Mouse (Mus musculus) myocyte (in vitro differentiated cells): Measurements from ENCODE around the gene Cct4.

ENCODE experiments used
- MAX ChIP-seq: IDR thresholded peaks from one replicate; pipeline ENCODE4 v1.6.1; 2011; ENCODE audit warnings: low read depth, mild to moderate bottlenecking, control low read depth
- MYOD1 ChIP-seq, 3 experiments: IDR thresholded peaks; one replicate each; pipeline ENCODE4 v1.6.1; 2011; ENCODE audit warnings: control low read depth in 2 of 3, low read depth in 2 of 3, mild to moderate bottlenecking in 2 of 3, moderate library complexity in 1 of 3; ENCODE audit not compliant: insufficient read length in 2 of 3, control insufficient read depth in 1 of 3
- POLR2A ChIP-seq: IDR thresholded peaks from one replicate; pipeline ENCODE4 v1.6.1; 2011; ENCODE audit warnings: low read depth, mild to moderate bottlenecking, control low read depth, moderate library complexity; ENCODE audit not compliant: insufficient read length
- POLR2AphosphoS2 ChIP-seq: IDR thresholded peaks from one replicate; pipeline ENCODE4 v1.6.1; 2011; ENCODE audit warnings: low read depth, control low read depth; ENCODE audit not compliant: insufficient read length
- TCF3 ChIP-seq: IDR thresholded peaks from one replicate; pipeline ENCODE4 v1.6.1; 2011; ENCODE audit warnings: low read depth, control low read depth; ENCODE audit not compliant: insufficient read length
- USF1 ChIP-seq: IDR thresholded peaks from one replicate; pipeline ENCODE4 v1.6.1; 2011; ENCODE audit warnings: low read depth, mild to moderate bottlenecking, control low read depth, moderate library complexity

DNA sequence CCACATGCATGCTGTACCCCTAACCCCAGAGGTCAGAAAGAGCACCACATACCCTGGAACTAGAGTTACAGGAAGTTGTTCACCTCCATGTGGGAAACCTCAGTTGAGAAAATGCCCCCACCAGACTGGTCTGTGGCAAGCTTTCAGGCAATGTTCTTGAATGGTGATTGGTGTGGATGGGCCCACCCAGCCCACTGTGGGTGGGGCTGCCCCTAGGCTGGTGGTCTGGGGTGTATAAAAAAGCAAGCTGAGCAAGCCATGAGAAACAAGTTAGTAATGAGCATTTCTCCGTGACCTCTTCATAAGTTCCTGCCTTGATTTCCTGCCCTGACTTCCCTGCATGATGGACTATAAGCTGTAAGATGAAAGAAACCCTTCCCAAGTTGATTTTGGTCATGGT is 28.2 kb upstream of the Cct4 start:
- TF ChIP-seq MYOD1 (IDR thresholded peaks at IDR 0.05; ENCODE audit: control insufficient read depth in 1 of 3, insufficient read length in 2 of 3, low read depth in 2 of 3) (no peak), USF1 (no peak), POLR2A (no peak), TCF3 (no peak), MAX (no peak), POLR2AphosphoS2 (no peak)
